Mouse (Mus musculus) urinary bladder, postnatal 0 days (tissue): Measurements from ENCODE around the gene Cdk19. TPM values are rescaled to one million over a fixed set of nuclear protein-coding genes. Genes with fewer than 3 reads are reported as not detected.

ENCODE experiments used
- polyA plus RNA-seq: library from polyadenylated mRNA; unstranded; fragments of >200 nt; fragmentation: Nextera tagmentation; extraction: Ambion mirVana; gene quantifications from 2 replicates; pipeline ENCODE4 v1.2.1, GENCODE M21; 2015

Gene Cdk19
- polyA plus RNA-seq: 4.3 and 4.6 TPM in 2 replicates

GRCm38 (mm10) chr10:40339351-40339964 is at the start of gene Cdk19:
Gene Cdk19, plus strand, starts transcription at chr10:40339564.

GRCm38 (mm10) chr10:40302140-40302985 is 37.0 kb upstream of the Cdk19 start, which contains the start of gene Amd1:
Gene Amd1, minus strand, starts transcription at chr10:40302186.

Other genes with a start within 250 kb of the Cdk19 start
- 8.5 and 8.6 TPM in 2 replicates for gene Slc16a10, start 197.3 kb upstream of the Cdk19 start, polyA plus RNA-seq
- 30.2 and 35.7 TPM in 2 replicates for gene Rpf2, start 92.5 kb upstream of the Cdk19 start, polyA plus RNA-seq
- 53.2 and 56.5 TPM in 2 replicates for gene Gtf3c6, start 81.5 kb upstream of the Cdk19 start, polyA plus RNA-seq
- 45.6 and 61.1 TPM in 2 replicates for gene Amd1, start 37.4 kb upstream of the Cdk19 start, polyA plus RNA-seq
- gene Slc22a16, start 230.8 kb downstream of the Cdk19 start, polyA plus RNA-seq: not detected in 2 replicates